Mouse (Mus musculus) hindbrain, embryonic 12.5 days (tissue): ENCODE measurements at regions not wholly inside any gene's neighbourhood (a gene's known extent, or its start where the extent isn't known, plus 50 kb on each side); places are given as distances from the start of the nearest gene placed in this dataset.

Experiments
- ATAC-seq: fragments of 200-750 bp; cut with Nextera tagmentation; 2 replicates; pipeline ENCODE4 v1.8.0; 2017; ENCODE audit warnings: moderate TSS enrichment; ENCODE audit not compliant: low FRiP score
- H3K27ac ChIP-seq: fragments of 300-500 bp; sonication (generic); 2 replicates; pipeline ENCODE4 v1.5.1; 2016; ENCODE audit warnings: mild to moderate bottlenecking
- H3K27me3 ChIP-seq: fragments of 300-500 bp; sonication (generic); 2 replicates; pipeline ENCODE4 v1.6.1; 2016; ENCODE audit warnings: mild to moderate bottlenecking
- H3K36me3 ChIP-seq: fragments of 300-500 bp; sonication (generic); 2 replicates; pipeline ENCODE4 v1.6.1; 2016; ENCODE audit warnings: mild to moderate bottlenecking
- H3K4me1 ChIP-seq: fragments of 300-500 bp; sonication (generic); 2 replicates; pipeline ENCODE4 v1.6.1; 2016
- H3K4me2 ChIP-seq: fragments of 300-500 bp; sonication (generic); replicated peaks from 2 replicates; pipeline ENCODE4 v1.6.1; 2016; ENCODE audit warnings: mild to moderate bottlenecking
- H3K4me3 ChIP-seq: fragments of 300-500 bp; sonication (generic); 2 replicates; pipeline ENCODE4 v1.5.1; 2016; ENCODE audit warnings: mild to moderate bottlenecking
- H3K9ac ChIP-seq: fragments of 300-500 bp; sonication (generic); 2 replicates; pipeline ENCODE4 v1.6.1; 2016; ENCODE audit warnings: mild to moderate bottlenecking, moderate library complexity
- H3K9me3 ChIP-seq: fragments of 300-500 bp; sonication (generic); replicated peaks from 2 replicates; pipeline ENCODE4 v1.6.1; 2016; ENCODE audit warnings: mild to moderate bottlenecking
- WGBS: fragments of 180-500 bp; shearing (Covaris S2); methylation state at CpG from one replicate; pipeline ENCODE4 v1.1.7; 2016; 5-methylcytosine and 5-hydroxymethylcytosine counted together

DNA sequence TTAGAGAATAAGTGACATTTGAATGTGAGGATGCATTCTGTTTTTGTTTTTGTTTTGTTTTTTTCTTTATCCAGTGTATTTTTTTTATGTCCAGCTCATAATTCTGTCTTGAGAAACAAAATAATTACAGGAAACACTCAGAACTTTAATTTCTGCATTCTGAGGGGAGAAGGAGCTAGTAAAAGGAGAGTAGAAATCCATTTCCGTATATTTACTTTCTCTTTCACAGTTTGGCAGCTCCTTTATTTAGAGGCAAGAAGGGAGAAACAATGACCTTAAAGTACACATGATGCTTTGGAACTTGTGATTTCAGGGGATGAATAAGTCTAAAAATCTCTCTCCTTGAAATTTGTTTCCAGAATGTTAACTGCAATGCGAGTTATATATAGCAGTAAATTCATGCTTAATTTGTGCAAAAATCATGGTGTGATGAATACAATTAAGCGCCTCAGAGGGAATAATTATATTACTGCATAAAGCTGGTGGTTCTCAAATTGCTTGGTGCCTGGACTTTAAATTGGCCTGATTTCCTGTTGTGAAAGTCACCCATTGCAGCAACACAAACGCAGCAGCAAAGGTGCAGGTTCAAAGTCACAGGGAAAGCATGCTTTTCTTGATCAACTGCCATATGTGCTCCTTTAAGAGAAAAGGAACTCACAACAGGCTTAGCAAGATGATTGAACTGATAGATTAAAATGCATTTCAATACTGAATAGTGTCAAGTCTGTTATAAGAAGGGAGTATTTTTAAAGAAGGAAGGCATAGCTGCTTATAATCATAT is 733.9 kb downstream of the Dach1 start:
- Histone ChIP-seq H3K27ac (no peak overlapping the region), H3K4me3 (no peak overlapping the region), H3K27me3 (no peaks in the 10 kb centered on the region), H3K9me3 (no peaks in the 10 kb centered on the region), H3K9ac (no peak overlapping the region), H3K36me3 (no peaks in the 10 kb centered on the region), H3K4me2 (no peak overlapping the region), H3K4me1 (no peaks in the 10 kb centered on the region)
- ATAC-seq: no peak
- WGBS: 61% methylated on average over 4 of the region's 4 CpGs

DNA sequence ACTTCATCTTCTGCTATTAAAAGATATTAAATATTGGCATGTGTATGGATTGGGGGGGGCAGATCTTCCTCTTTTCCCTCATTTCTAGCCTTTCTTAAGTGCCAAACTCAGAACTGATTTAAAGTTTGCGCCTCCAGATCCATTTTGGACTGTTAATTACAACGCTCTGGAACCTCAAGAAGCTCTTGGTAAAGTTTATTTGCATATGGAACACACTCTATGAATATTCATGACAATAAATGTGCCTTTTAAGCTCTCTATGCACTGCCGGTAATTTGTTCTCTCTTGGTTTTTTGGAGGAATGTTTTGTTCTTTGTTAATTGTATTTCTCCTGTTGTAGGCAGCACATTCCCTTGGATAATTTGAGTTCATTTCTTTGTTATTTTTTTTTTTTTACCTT is 738.3 kb downstream of the Dach1 start:
- Histone ChIP-seq H3K4me3 (no peak overlapping the region), H3K4me2 (no peak overlapping the region), H3K27me3 (no peaks in the 10 kb centered on the region), H3K27ac (no peak overlapping the region), H3K9ac (no peak overlapping the region), H3K4me1 (no peaks in the 10 kb centered on the region), H3K36me3 (no peaks in the 10 kb centered on the region), H3K9me3 (no peaks in the 10 kb centered on the region)
- no peak for ATAC-seq
- 77% methylated on average over 3 of the region's 3 CpGs for WGBS

DNA sequence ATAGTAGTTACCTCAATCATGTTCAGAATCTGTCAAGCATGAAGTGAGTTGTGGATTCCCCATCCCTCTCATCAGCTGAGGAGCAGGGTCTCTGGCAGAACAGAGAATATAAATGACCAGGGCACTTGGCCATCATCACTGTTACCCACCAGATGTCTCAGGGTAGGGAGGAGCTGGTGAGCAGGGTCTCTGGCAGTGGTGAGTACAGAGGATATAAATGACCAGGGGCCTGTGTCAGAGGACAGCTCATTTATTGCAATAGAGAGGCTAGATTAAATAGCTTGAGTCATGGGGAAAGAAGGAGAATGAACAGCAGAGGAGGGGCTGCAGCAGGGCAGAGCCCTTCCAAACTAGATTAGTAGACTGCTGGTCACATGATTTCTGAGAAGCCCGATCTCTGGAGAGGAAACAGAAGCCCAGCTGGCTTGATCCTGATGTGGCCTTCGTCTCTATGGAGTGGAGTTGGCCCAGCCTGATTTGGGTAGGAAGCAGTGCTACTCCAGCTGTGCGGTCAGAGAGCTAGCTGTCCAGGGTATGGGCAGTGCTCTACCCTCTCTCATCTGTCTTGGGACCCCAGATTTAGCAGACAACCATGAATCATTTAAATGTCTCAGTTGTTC is 766.3 kb downstream of the Dach1 start:
- Histone ChIP-seq H3K27me3 (no peaks in the 10 kb centered on the region), H3K36me3 (no peaks in the 10 kb centered on the region), H3K4me3 (no peak overlapping the region), H3K27ac (no peak overlapping the region), H3K9me3 (no peaks in the 10 kb centered on the region), H3K9ac (no peak overlapping the region), H3K4me2 (no peak overlapping the region), H3K4me1 (no peaks in the 10 kb centered on the region)
- peak; percentile 54; the same call in 1 of the 2 replicates for ATAC-seq
- 57% methylated on average over 3 of the region's 3 CpGs for WGBS

DNA sequence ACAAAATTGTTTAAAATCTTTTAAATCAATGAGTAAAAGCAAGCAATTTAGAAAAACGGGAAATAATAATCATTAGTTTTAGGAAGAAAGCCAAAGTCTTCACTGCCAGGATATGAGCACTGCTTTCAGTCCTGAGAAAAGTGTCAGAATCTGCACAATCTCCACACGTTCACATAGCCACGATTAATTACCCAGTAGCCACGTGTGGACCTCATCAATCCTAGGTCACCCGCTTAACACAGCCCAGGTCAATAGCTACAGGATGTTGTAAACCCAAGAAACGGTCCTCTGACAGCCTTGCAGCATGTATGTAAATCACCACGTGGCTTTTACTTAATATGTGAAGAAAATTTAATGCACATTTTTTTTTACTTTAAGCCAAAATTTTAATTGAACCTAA is 773.2 kb downstream of the Dach1 start:
- H3K27me3 ChIP-seq: no peaks in the 10 kb centered on the region
- 0 out of 2 replicates have a peak, but pooled peaks have one; percentile 40 for ATAC-seq
- H3K9me3 ChIP-seq: no peaks in the 10 kb centered on the region
- no peaks in the 10 kb centered on the region for H3K36me3 ChIP-seq
- H3K4me2 ChIP-seq: no peak overlapping the region
- no peak overlapping the region for H3K9ac ChIP-seq
- 0 out of 2 replicates have a peak, but pooled peaks cover 4% of the 10 kb centered on the region for H3K4me1 ChIP-seq
- H3K27ac ChIP-seq: no peak overlapping the region
- no peak overlapping the region for H3K4me3 ChIP-seq
- WGBS: 44% methylated on average over 7 of the region's 7 CpGs

GRCm38 (mm10) chr14:97395750-97396377 is 773.7 kb downstream of the Dach1 start:
- Histone ChIP-seq H3K4me3 (no peak overlapping the region), H3K27ac (no peak overlapping the region), H3K9me3 (no peaks in the 10 kb centered on the region), H3K9ac (no peak overlapping the region), H3K36me3 (no peaks in the 10 kb centered on the region), H3K27me3 (no peaks in the 10 kb centered on the region), H3K4me1 (0 out of 2 replicates have a peak, but pooled peaks cover 4% of the 10 kb centered on the region), H3K4me2 (no peak overlapping the region)
- peak; percentile 84 for ATAC-seq
- WGBS: 60% methylated on average over 7 of the region's 7 CpGs

- no peak overlapping the region for H3K9ac ChIP-seq
- 67% methylated on average over 2 of the region's 2 CpGs for WGBS
- no peak for ATAC-seq
Measured at GRCm38 (mm10) chr14:97389005-97389404, 780.6 kb downstream of the Dach1 start.

DNA sequence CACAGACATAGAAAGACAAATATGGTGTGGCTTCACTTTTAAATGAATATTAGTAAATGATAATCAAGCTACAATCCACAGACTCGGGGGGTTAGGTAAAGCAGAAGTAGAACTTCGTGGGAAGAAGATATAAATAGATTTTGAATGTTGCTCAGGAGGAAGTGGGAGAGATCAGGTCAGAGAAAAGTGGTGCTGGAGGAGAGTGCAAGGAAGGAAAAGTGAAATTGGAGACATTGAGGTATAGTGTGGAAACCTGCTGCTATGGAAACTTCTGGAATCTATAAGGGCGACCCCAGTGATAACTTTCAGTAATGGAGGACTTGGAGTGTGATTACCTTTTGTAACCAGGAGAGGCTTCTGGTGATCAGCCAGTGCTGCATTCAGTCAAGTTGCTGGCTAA is 789.4 kb downstream of the Dach1 start:
- Histone ChIP-seq H3K27me3 (no peaks in the 10 kb centered on the region), H3K4me1 (no peaks in the 10 kb centered on the region), H3K9me3 (no peaks in the 10 kb centered on the region), H3K36me3 (no peaks in the 10 kb centered on the region), H3K4me2 (no peak overlapping the region), H3K9ac (no peak overlapping the region), H3K27ac (no peak overlapping the region), H3K4me3 (no peak overlapping the region)
- no peak for ATAC-seq
- 84% methylated on average over 3 of the region's 3 CpGs for WGBS

More at GRCm38 (mm10) chr14:97389005-97389404, 780.6 kb downstream of the Dach1 start:
- Histone ChIP-seq H3K4me2 (no peak overlapping the region), H3K27ac (no peak overlapping the region), H3K36me3 (no peaks in the 10 kb centered on the region), H3K4me1 (no peaks in the 10 kb centered on the region), H3K27me3 (no peaks in the 10 kb centered on the region), H3K9me3 (0 out of 2 replicates have a peak, but pooled peaks cover 4% of the 10 kb centered on the region), H3K4me3 (no peak overlapping the region)

DNA sequence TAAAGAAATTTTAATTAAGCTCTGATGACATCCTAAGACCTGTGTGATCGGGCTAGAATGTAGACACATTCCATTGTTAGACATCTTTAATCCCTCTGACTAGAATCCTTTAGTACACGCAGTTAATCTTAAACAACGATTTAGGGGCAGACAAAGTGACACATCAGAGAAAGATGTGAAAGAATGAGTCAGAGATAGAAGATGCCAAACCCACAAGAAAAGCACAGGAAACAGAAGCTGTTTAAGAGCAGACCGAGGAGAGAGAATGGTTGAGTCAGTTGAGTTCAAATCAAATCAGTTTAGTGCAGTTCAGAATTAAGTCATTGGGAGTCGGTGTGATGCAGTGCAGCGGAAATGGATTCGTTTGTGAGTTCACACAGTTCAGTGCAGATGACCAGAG is 812.6 kb downstream of the Dach1 start:
- H3K4me1 ChIP-seq: no peaks in the 10 kb centered on the region
- no peak for ATAC-seq
- H3K4me3 ChIP-seq: no peak overlapping the region
- no peak overlapping the region for H3K27ac ChIP-seq
- no peak overlapping the region for H3K4me2 ChIP-seq
- no peaks in the 10 kb centered on the region for H3K9me3 ChIP-seq
- no peaks in the 10 kb centered on the region for H3K27me3 ChIP-seq
- no peak overlapping the region for H3K9ac ChIP-seq
- WGBS: 94% methylated on average over 7 of the region's 7 CpGs
- no peaks in the 10 kb centered on the region for H3K36me3 ChIP-seq

DNA sequence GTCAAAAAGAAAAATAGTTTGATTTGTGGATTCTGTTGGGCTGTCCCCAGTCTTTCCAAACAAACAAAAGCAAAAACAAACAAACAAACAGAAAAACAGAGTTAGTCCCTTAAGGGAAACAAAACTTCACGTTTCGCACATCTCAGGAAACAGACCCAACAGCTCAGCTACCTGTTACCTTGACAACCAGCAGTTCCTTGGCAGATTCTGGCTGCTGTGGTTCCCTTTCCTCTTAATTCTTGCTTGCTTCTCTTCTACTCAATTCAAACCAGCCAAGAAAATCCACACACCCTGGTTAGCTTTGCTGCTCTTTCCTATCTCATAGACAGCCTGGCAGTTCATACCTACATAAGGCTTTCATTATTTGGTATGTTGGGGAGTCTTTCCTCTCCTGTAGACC is 821.6 kb downstream of the Dach1 start:
- no peak for ATAC-seq
- no peak overlapping the region for H3K9ac ChIP-seq
- H3K4me3 ChIP-seq: no peak overlapping the region
- no peak overlapping the region for H3K27ac ChIP-seq
- no peaks in the 10 kb centered on the region for H3K27me3 ChIP-seq
- H3K36me3 ChIP-seq: no peaks in the 10 kb centered on the region
- WGBS: 88% methylated on average over 2 of the region's 2 CpGs
- H3K4me2 ChIP-seq: no peak overlapping the region
- H3K4me1 ChIP-seq: no peaks in the 10 kb centered on the region
- H3K9me3 ChIP-seq: no peaks in the 10 kb centered on the region

- Histone ChIP-seq H3K36me3 (no peaks in the 10 kb centered on the region), H3K9ac (no peak overlapping the region), H3K9me3 (no peaks in the 10 kb centered on the region), H3K4me3 (no peak overlapping the region), H3K27me3 (no peaks in the 10 kb centered on the region), H3K27ac (no peak overlapping the region), H3K4me2 (no peak overlapping the region), H3K4me1 (no peaks in the 10 kb centered on the region)
- WGBS: 8% methylated on average over 2 of the region's 2 CpGs
- peak; percentile 48; the same call in 1 of the 2 replicates for ATAC-seq
Measured at GRCm38 (mm10) chr14:97331388-97331787, 812.5 kb upstream of the Klhl1 start.

GRCm38 (mm10) chr14:97329979-97330378 is 811.1 kb upstream of the Klhl1 start:
- no peaks in the 10 kb centered on the region for H3K4me1 ChIP-seq
- no peak overlapping the region for H3K9ac ChIP-seq
- 73% methylated on average over 3 of the region's 3 CpGs for WGBS
- no peaks in the 10 kb centered on the region for H3K9me3 ChIP-seq
- peak; percentile 60; the same call in 1 of the 2 replicates for ATAC-seq
- no peak overlapping the region; the same call in 1 of the 2 replicates for H3K27ac ChIP-seq
- no peaks in the 10 kb centered on the region for H3K27me3 ChIP-seq
- H3K4me3 ChIP-seq: no peak overlapping the region
- no peaks in the 10 kb centered on the region for H3K36me3 ChIP-seq
- H3K4me2 ChIP-seq: no peak overlapping the region

DNA sequence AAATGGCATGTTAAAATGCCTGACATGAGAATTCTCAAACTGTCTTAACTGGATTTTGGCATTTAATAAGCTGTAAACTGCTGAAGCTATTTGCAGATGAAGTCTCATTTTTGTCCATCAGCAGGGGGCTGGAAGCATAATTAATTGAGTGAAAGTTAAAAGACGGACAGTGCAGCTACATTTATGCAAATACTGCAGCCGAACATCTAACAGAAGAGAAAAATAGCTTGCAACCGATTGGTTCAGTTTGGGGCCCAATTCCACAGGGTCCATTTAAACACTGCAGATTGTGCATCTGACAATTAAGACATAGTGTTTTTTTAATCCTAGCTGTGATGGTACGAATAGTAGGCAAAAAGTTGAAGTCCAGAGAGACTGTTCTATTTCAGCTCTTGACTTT is 774.2 kb upstream of the Klhl1 start:
- Histone ChIP-seq H3K4me2 (no peak overlapping the region), H3K4me3 (no peak overlapping the region), H3K9me3 (no peaks in the 10 kb centered on the region), H3K36me3 (no peaks in the 10 kb centered on the region), H3K27ac (no peak overlapping the region), H3K9ac (no peak overlapping the region), H3K27me3 (no peaks in the 10 kb centered on the region), H3K4me1 (no peaks in the 10 kb centered on the region)
- WGBS: 48% methylated on average over 4 of the region's 4 CpGs
- no peak for ATAC-seq
